Mouse (Mus musculus) testis, postnatal 10 days (tissue): ENCODE results near the gene Lpcat1.

Experiments used
- DNase-seq: peaks from one replicate; pipeline ENCODE4 v3.0.0; 2021; ENCODE audit warnings: low spot score

Lpcat1 gene

GRCm38 (mm10) chr13:73467034-73467420 lies at the start of gene Lpcat1:
TSS of gene Lpcat1 (plus strand) at chr13:73467197.
- peak; percentile 94 for DNase-seq

- no peak for DNase-seq
Observed at GRCm38 (mm10) chr13:73417478-73418220, 49.3 kb upstream of the Lpcat1 start.

GRCm38 (mm10) chr13:73418297-73418696 lies 48.7 kb upstream of the Lpcat1 start:
- DNase-seq, result no peak

- no peak for DNase-seq
Observed at GRCm38 (mm10) chr13:73419244-73419643, 47.8 kb upstream of the Lpcat1 start.

GRCm38 (mm10) chr13:73423043-73423442 lies 44.0 kb upstream of the Lpcat1 start:
- DNase-seq, result no peak

GRCm38 (mm10) chr13:73425035-73425434 lies 42.0 kb upstream of the Lpcat1 start:
- DNase-seq, result no peak

- DNase-seq, result peak; percentile 82
Observed at GRCm38 (mm10) chr13:73425839-73426490, 41.0 kb upstream of the Lpcat1 start.

- DNase-seq, result no peak
Observed at GRCm38 (mm10) chr13:73426587-73426986, 40.4 kb upstream of the Lpcat1 start.

GRCm38 (mm10) chr13:73429605-73430321 lies 37.2 kb upstream of the Lpcat1 start:
- no peak for DNase-seq

- DNase-seq, result no peak
Observed at GRCm38 (mm10) chr13:73432466-73433149, 34.4 kb upstream of the Lpcat1 start.

GRCm38 (mm10) chr13:73433681-73434535 lies 33.1 kb upstream of the Lpcat1 start:
- DNase-seq, result no peak

GRCm38 (mm10) chr13:73434687-73435086 lies 32.3 kb upstream of the Lpcat1 start:
- DNase-seq, result no peak

GRCm38 (mm10) chr13:73435662-73436061 lies 31.3 kb upstream of the Lpcat1 start:
- DNase-seq, result no peak

GRCm38 (mm10) chr13:73439057-73439456 lies 27.9 kb upstream of the Lpcat1 start:
- no peak for DNase-seq

- DNase-seq, result no peak
Observed at GRCm38 (mm10) chr13:73441032-73441431, 26.0 kb upstream of the Lpcat1 start.

GRCm38 (mm10) chr13:73441686-73442085 lies 25.3 kb upstream of the Lpcat1 start:
- no peak for DNase-seq

GRCm38 (mm10) chr13:73442431-73442830 lies 24.6 kb upstream of the Lpcat1 start:
- no peak for DNase-seq

- no peak for DNase-seq
Observed at GRCm38 (mm10) chr13:73443093-73443821, 23.7 kb upstream of the Lpcat1 start.

GRCm38 (mm10) chr13:73445087-73445486 lies 21.9 kb upstream of the Lpcat1 start:
- no peak for DNase-seq

- no peak for DNase-seq
Observed at GRCm38 (mm10) chr13:73446076-73446475, 20.9 kb upstream of the Lpcat1 start.

- DNase-seq, result no peak
Observed at GRCm38 (mm10) chr13:73446494-73446893, 20.5 kb upstream of the Lpcat1 start.
